Mouse (Mus musculus) liver, postnatal 0 days (tissue): Measurements from ENCODE around the gene Meioc. TPM values are rescaled to one million over a fixed set of nuclear protein-coding genes. Genes with fewer than 3 reads are reported as not detected.

Experiments
- ATAC-seq: fragments of 200-750 bp; cut with Nextera tagmentation; 2 replicates; pipeline ENCODE4 v1.8.0; 2017; ENCODE audit warnings: mild to moderate bottlenecking, moderate library complexity
- DNase-seq: peaks from one replicate; pipeline ENCODE4 v3.0.0-alpha.2; 2016
- H3K27ac ChIP-seq: fragments of 300-500 bp; sonication (generic); 2 replicates; pipeline ENCODE4 v1.5.1; 2014; ENCODE audit warnings: antibody characterized with exemption, moderate library complexity, mild to moderate bottlenecking, low read depth
- H3K27me3 ChIP-seq: fragments of 300-500 bp; sonication (generic); 2 replicates; pipeline ENCODE4 v1.6.1; 2014; ENCODE audit warnings: low read length, control low read depth, mixed read lengths; ENCODE audit not compliant: insufficient read depth
- H3K36me3 ChIP-seq: fragments of 300-500 bp; sonication (generic); replicated peaks from 2 replicates; pipeline ENCODE4 v1.6.1; 2014; ENCODE audit warnings: mild to moderate bottlenecking, control low read depth, low read length, moderate library complexity, mixed read lengths; ENCODE audit not compliant: insufficient read depth
- H3K4me1 ChIP-seq: fragments of 300-500 bp; sonication (generic); 2 replicates; pipeline ENCODE4 v1.6.1; 2014; ENCODE audit warnings: antibody characterized with exemption, mild to moderate bottlenecking, control low read depth; ENCODE audit not compliant: insufficient read depth
- H3K4me2 ChIP-seq: fragments of 300-500 bp; sonication (generic); 2 replicates; pipeline ENCODE4 v1.6.1; 2014; ENCODE audit warnings: low read depth, mild to moderate bottlenecking, low read length, moderate library complexity, mixed read lengths
- H3K4me3 ChIP-seq: fragments of 300-500 bp; sonication (generic); 2 replicates; pipeline ENCODE4 v1.5.1; 2014; ENCODE audit warnings: low read depth, low read length
- H3K9ac ChIP-seq: fragments of 300-500 bp; sonication (generic); replicated peaks from 2 replicates; pipeline ENCODE4 v1.6.1; 2014; ENCODE audit warnings: mild to moderate bottlenecking, moderate library complexity
- H3K9me3 ChIP-seq: fragments of 300-500 bp; sonication (generic); 2 replicates; pipeline ENCODE4 v1.6.1; 2016; ENCODE audit warnings: mild to moderate bottlenecking, control low read depth, low read length, mixed read lengths
- CTCF ChIP-seq: sonication (generic); IDR thresholded peaks from 2 replicates; pipeline ENCODE4 v1.5.1; 2016; ENCODE audit warnings: antibody characterized with exemption, low read depth
- EP300 ChIP-seq: IDR thresholded peaks from 2 replicates; pipeline ENCODE4 v1.6.1; 2016; ENCODE audit warnings: antibody characterized with exemption, low read depth, mild to moderate bottlenecking
- WGBS: fragments of 180-500 bp; shearing (Covaris S2); extraction: QIAGEN DNeasy Blood & Tissue Kit; methylation state at CpG from one replicate; pipeline ENCODE4 v1.1.7; 2014; ENCODE audit not compliant: insufficient replicate concordance; 5-methylcytosine and 5-hydroxymethylcytosine counted together
- polyA plus RNA-seq: library from polyadenylated mRNA; unstranded; fragments of >200 nt; fragmentation: Nextera tagmentation; extraction: Ambion mirVana; gene quantifications from 2 replicates; pipeline ENCODE4 v1.2.1, GENCODE M21; 2015

The Meioc gene
- polyA plus RNA-seq, 1 experiment from 2014 or later: not detected

DNA sequence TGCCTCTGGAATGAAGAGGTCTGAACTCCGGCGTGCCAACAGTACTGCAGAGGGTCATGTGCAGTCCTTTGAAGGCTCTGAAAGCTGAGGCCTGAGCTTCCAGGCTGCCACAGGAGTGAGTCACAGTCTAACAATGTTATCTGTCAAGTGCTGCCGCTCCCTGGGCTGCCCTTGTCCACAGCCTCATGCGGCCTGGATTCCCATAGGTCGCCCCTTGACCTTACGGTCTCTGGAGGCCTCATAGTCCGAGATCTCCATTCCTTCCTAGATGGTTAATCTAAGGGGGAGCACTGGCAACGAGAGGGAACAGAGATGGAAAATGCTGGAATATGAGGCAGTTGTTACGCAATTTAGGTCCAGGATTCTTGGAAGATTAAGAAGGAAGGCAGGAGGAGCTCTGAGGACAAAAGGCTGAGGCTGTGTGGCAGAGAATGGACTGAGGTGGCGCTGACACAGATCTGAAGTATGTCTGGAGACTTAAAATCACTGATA, 19.6 kb upstream of the Meioc start:
- Histone ChIP-seq H3K4me3 (no peak overlapping the region), H3K9ac (no peak overlapping the region), H3K4me1 (no peaks in the 10 kb centered on the region; the same call in 1 of the 2 replicates), H3K27me3 (no peaks in the 10 kb centered on the region), H3K4me2 (no peak overlapping the region), H3K27ac (no peak overlapping the region), H3K9me3 (no peaks in the 10 kb centered on the region), H3K36me3 (no peaks in the 10 kb centered on the region)
- no peak for DNase-seq
- TF ChIP-seq EP300: no peak
- TF ChIP-seq CTCF: no peak
- no peak for ATAC-seq
- WGBS: 58% methylated on average over 10 of the region's 10 CpGs

DNA sequence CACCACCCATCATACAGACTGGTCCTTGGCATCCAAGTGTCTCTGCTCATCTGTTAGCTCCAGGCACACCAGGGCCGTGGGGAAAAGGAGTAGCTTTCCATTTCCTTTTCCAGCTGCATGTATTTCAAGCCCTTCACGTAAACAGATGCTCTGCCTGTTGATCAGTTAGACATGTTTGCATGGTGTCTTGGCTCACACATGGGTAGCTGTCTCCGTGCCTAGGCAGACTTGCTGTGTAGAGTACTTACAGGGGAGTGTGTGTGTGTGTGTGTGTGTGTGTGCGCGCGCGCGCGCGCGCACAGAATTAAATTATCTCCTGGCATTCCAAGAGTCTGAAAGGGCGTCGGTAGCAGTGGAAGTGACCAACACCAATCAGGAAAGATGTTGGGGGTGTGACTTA, 17.3 kb upstream of the Meioc start:
- 77% methylated on average over 13 of the region's 13 CpGs for WGBS
- ATAC-seq: no peak
- DNase-seq: no peak

DNA sequence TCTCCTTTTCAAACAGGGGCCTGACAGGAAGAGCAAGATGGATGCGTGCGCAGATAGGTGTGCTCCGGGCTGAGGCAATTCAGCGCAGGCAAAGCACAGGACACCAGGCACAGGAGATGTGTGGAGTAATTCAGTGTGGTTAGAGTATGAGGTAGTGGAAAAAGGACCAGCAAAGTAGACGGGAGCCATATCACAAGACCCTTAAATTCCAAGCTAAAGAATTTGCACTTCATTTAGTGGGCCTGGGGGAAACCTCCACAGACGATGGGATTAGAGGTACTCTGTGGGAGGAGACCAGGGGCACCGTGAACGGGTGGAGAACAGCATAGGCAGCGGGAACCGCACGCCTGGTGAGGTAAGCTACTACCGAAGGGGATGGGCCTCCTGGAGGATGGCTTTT, 15.6 kb upstream of the Meioc start:
- Histone ChIP-seq H3K4me2 (no peak overlapping the region), H3K27ac (no peak overlapping the region), H3K4me1 (no peaks in the 10 kb centered on the region), H3K36me3 (no peaks in the 10 kb centered on the region), H3K27me3 (no peaks in the 10 kb centered on the region), H3K4me3 (no peak overlapping the region), H3K9ac (no peak overlapping the region), H3K9me3 (no peaks in the 10 kb centered on the region)
- TF ChIP-seq CTCF: no peak
- TF ChIP-seq EP300: no peak
- no peak for DNase-seq
- no peak for ATAC-seq
- WGBS: 68% methylated on average over 12 of the region's 12 CpGs

More for the DNA sequence above, 17.3 kb upstream of the Meioc start:
- Histone ChIP-seq H3K9ac (no peak overlapping the region), H3K9me3 (no peaks in the 10 kb centered on the region), H3K36me3 (no peaks in the 10 kb centered on the region), H3K27me3 (no peaks in the 10 kb centered on the region), H3K4me3 (no peak overlapping the region), H3K4me1 (no peaks in the 10 kb centered on the region), H3K4me2 (no peak overlapping the region), H3K27ac (no peak overlapping the region)
- no peak for TF ChIP-seq EP300
- no peak for TF ChIP-seq CTCF

DNA sequence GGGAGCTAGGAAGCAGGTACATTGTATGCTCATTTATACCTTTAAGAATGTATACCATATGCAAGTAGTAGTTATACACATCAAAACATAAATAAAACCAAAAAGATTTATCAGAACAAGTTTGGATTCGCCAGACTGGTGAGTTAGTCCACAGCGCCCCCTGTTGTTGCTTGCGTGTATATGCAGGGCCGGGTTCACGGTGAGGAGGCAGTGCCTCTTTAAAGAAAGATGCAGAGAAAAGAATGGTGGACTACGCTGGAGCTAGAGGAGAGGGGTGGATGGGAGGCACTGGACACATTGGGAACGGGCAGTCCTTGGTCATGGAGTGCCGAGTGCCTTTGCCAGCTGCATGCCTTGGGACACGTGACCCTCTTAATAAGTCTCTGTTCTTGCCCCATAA, 12.1 kb upstream of the Meioc start:
- Histone ChIP-seq H3K9ac (no peak overlapping the region), H3K4me2 (no peak overlapping the region), H3K4me3 (no peak overlapping the region), H3K9me3 (no peaks in the 10 kb centered on the region), H3K27me3 (no peaks in the 10 kb centered on the region), H3K27ac (no peak overlapping the region), H3K4me1 (no peaks in the 10 kb centered on the region), H3K36me3 (no peaks in the 10 kb centered on the region)
- TF ChIP-seq EP300 (no peak), CTCF (peak; percentile 85)
- peak; percentile 70 for DNase-seq
- no peak for ATAC-seq
- WGBS: 3% methylated on average over 9 of the region's 9 CpGs

DNA sequence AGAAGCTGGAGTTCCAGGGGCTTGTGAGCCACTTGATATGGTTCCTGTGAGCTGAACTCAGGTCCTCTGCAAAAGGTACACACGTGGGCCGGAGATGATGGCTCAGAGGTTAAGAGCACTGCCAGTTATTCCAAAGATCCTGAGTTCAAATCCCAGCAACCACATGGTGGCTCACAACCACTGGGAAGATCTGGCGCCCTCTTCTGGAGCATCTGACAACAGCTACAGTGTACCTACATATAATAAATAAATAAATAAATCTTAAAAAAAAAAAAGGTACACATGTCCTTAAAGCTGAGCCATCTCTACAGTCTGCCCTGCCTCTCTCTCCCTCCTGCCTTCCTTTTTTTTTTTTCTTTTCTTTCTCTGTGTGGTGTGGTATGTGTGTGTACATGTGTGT, 10.7 kb upstream of the Meioc start:
- Histone ChIP-seq H3K27me3 (no peaks in the 10 kb centered on the region), H3K36me3 (no peaks in the 10 kb centered on the region), H3K9ac (no peak overlapping the region), H3K4me2 (no peak overlapping the region), H3K4me1 (no peaks in the 10 kb centered on the region), H3K27ac (no peak overlapping the region), H3K9me3 (no peaks in the 10 kb centered on the region), H3K4me3 (no peak overlapping the region)
- 53% methylated on average over 3 of the region's 3 CpGs for WGBS
- DNase-seq (no peak), ATAC-seq (no peak)
- TF ChIP-seq CTCF: peak; percentile 29; the same call in 1 of the 2 replicates
- no peak for TF ChIP-seq EP300

DNA sequence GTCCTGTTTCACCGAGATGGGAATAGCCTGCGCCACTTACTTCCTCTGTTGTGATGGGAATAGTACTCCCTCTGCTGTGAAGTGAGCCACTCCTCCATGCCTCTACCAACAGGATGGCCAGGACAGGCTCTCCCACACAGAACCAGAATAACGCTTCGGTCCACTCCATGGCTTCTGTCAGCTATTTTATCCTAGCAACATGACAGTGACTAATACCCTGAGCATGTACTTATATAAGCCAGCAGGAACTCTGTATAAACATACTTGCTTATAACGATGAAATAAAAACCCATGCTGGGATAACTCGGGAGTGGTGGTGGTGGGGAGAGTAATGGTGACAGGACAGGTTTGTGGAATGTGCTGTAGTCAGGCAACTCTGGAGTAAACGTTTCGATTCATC, 7.6 kb upstream of the Meioc start:
- no peak overlapping the region for H3K9ac ChIP-seq
- no peak for TF ChIP-seq CTCF
- TF ChIP-seq EP300: no peak
- DNase-seq (no peak), ATAC-seq (no peak)
- no peak overlapping the region for H3K4me3 ChIP-seq
- WGBS: 63% methylated on average over 8 of the region's 8 CpGs
- no peaks in the 10 kb centered on the region for H3K27me3 ChIP-seq
- no peaks in the 10 kb centered on the region for H3K4me1 ChIP-seq
- no peak overlapping the region for H3K4me2 ChIP-seq
- no peaks in the 10 kb centered on the region for H3K36me3 ChIP-seq
- no peaks in the 10 kb centered on the region for H3K9me3 ChIP-seq
- no peak overlapping the region for H3K27ac ChIP-seq
